Mouse (Mus musculus) frontal cortex, postnatal 10 days (tissue): ENCODE data around the gene Camta1.
A peak's percentile ranks its signal among the peaks of the same experiment; 100 is the strongest.

Experiments
- DNase-seq, 2 experiments: peaks; one replicate each; pipeline ENCODE4 v3.0.0; 2022; ENCODE audit warnings: low spot score in 2 of 2, mixed read lengths in 1 of 2

Gene Camta1

DNA sequence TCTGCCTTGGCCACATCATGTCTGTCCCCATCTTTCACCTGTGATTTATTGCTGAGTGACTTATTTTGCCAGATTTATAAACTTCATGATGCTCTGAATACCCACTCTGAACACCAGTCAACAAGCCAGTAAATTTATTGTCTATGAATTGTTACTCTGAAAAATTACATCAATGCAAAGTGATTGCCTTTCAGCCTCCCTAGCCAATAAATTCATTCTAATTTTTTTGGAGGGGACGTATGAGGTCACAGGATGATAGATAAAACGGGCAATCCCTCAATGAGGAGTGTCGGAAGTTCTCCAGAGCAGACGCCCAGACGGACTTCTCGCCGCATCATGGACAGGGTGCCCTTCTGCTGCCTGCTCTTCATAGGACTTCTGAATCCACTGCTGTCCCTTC, 864.9 kb downstream of the Camta1 start, which contains the start of gene Uts2:
TSS of gene Uts2 (plus strand) at position 301 of the 400 bp plus-strand sequence.
- no peak for DNase-seq

DNA sequence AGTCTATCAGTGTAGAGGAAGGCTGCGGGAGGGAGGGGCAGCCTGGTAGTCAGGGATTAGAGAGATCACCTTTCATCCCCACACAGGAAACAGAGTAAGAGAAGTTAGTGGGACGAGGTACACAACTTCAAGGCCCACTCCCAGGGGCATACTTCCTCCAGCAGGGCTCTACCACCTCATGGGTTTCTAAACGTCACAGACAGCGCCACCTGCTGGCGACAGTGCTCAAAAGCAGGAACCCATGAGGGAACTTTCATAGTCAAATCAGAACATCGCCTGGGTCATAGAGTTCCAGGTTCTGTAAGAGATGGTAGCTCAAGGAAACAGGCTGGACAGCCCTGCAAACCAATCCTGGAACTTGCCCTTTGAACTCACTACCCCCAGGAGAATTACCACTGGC, 871.5 kb downstream of the Camta1 start:
- no peak for DNase-seq

DNA sequence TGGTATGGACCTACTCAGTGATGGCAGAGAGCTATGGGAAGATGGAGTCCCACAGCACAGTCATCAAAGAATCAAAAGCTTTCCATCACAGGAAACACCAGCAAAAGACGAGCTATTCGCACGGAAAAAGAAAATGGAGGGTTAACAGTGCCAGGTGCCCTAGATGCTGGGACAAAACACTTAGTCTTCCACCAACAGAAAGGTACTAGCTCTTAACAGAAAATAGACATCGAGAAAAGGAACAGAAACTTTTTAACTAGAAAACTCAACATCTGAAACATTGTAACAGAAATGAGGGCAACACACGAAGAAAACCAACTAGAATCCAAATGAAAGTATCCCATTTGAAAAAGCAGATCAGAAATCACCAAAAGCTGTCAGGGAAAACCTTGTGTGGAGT, 881.5 kb downstream of the Camta1 start:
- no peak for DNase-seq

DNA sequence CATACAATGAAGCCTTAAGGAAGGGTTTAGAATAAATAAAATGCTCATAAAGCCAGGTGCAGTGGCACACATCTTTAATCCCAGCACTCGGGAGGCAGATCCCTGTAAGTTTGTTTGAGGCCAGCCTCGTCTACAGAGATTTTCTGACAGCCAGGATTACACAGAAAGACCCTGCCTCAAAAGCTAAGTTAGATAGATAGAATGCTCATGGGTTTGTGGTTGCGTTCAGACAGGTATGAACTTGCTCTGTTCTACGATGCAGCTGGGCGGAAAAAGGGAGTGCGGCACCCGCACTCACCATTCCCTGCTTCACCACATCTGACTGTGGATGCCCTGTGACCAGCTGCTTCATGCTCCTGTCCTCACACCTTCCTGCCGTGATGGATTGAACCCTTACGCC, 882.2 kb downstream of the Camta1 start:
- no peak for DNase-seq

DNA sequence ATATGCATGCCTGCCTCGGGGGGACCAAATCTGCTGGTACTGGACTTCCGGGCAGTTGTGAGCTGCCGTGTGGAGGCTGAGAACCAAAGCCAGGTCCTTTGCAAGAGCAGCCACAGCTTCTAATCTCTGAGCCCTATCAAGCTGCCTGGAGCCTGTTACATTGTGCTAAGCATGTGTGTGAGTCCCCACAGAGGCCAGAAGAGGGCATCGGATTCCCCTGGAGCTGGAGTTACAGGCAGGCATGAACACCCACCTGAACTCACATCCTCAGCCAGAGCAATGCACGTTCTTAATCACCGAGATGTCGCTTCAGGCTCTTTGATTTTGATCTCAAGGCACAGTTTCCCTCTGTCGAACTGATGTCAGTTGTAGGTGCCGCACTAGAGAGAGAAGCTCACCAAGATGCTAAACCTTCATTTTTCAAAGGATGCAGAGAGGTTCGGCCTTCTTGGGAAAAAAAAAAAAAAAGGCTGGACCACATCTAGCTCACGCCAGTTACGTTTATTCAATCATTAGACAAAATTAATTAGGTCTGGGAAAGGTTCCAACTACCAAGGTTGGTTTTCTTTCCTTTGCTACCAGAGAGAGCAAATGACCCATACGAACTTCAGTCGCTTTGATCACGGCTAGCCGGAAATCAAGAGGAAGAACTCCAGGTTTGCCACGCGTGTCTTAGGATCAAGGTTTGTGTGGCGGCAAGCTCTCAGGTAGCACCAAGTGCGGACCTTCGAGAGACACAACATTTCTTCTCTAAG, 883.3 kb downstream of the Camta1 start:
- DNase-seq, result no peak

DNA sequence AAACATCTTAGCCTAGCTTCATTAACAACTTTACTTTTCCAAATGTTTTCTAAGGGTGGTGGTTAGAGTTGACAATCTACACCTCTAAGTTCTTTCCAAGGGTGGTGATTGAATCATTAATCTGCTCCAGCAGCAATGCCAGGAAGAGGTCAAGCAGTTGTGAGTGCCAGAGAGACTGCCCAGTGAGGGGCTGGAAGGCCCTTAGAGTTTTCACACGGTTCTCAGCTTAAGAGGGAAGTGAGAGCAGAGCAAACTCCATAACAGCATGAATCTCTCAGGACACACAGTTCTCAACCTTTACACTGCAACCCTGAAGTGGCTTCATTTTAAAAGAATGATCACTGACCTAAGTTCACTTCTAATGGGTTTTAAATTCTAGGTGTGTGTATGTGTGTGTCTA, 886.5 kb downstream of the Camta1 start:
- no peak for DNase-seq

DNA sequence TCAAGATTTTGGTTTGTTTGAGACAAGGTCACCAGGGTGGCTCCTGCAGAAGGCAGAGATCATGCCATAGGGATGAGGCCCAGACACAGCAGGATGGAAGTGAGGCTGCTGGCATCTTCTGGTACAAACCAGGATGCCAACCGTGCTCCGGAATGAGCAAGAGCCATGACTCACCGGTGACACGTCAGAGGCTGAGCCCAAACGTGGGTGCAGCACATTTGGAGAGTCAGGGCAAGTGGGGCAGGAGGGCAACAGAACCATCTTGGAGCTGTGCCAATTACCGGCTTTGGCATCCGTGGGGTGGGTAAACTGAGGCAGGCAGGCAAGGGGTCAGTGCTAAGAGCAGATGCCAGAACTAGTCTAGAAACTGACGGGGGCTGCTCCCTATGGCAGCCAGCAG, 888.4 kb downstream of the Camta1 start:
- no peak for DNase-seq

DNA sequence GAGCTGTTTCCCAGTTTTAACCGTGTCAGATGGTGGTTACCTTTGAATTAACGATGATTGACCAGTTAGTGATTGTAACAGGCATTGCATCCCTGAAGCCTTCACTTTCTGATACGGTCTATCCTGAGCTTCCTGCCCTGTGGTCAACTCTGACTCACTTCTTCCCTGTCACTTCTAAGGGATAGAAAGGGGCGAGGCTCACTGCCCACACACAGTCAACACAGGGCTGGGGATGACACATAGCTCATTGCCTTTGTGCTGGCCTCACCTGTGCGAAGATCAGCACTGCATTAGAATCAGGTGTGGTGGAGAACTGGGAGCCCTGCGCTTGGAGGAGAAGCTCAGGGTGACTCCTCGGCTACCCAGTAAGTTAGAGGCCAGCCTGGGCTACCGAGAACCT, 892.7 kb downstream of the Camta1 start:
- no peak for DNase-seq

DNA sequence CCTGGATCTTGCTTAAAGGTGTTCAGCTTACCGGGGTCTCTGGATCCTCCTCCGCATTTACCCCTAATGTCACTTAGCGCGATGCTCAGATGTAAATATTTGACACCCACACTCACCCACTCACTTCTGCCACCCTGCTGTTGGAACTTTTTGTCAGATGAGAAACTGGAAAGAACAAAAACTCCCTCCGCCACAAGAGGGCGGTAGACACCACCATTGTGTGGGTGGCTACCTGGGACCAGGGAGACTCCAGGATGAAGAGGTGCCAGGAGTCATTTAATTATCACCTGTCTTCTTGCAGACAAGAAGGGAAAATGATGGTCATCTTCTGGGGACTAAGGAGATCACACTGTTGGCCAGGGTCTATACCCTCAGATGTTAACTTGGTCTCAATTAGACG, 895.1 kb downstream of the Camta1 start:
- peak in 1 of 2 experiments; percentile 42 for DNase-seq

DNA sequence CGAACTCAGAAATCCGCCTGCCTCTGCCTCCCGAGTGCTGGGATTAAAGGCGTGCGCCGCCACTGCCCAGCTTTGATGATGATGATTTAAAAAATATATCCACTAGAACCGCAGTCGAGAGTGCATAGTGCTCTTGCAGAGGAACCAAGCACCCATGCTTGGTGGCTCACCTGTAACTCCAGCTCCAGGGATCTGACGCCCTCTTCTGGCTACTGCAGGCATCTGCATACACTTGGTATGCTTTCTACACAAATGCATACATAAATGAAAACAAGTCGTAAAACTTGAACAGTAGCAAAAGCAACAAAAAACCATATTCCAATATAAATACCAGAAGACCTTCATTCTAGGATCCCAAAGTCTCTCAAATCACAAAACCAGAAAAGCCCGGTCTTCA, 896.1 kb downstream of the Camta1 start:
- DNase-seq, result no peak

DNA sequence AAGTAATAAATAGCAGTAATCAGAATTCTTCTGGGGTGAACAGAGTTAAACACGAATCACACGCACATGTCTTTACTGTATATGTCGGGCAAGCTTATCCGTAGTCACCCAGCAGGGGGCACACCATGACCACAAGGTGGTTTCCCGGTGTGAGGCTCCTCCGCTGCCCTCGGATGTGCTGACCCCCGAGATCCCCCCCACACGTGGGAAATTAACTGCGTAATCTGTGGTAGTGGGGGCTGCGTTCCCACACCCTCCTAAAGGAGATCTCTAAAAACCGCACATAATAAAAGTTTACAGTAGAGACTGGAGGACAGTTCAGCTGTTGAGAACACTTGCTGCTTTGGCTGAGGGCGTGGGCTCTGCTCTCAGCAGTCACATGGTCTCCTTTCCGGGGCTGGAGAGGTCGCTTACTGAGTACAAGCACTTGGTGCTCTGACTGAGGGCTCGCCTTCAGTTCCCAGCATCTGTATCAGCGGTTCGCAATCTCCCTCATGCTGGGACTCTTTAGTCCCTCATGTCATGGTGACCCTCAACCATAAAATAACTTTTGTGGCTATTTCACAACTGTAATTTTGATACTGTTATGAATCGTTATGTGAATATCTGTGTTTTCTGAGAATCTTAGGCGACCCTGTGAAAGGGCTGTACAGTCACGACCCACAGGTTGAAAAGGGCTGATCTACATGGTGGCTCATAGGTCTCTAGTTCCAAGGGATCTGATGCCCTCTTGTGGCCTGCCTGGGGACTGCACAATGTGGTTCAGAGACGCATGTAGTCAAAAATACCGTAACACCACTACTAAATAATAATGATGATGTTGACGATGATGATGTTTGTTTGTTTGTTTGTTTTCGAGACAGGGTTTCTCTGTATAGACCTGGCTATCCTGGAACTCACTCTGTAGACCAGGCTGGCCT, 896.8 kb downstream of the Camta1 start:
- peak; percentile 62 to 75 for DNase-seq

DNA sequence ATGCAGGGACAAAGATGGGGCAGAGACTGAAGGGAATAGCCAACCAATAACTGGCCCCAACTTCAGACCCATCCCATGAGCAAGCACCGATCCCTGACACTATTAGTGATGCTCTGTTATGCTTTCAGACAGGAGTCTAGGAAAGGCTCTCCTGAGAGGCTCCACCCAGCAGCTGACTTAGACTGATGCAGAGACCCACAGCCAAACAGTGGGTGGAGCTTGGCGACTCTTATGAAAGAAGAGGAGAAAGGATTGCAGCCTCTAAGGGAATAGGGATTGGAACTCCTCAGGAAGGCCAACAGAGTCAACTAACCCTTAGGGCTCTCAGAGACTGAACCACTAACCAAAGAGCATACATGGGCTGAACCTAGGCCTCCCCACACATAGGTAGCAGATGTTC, 898.0 kb downstream of the Camta1 start:
- DNase-seq, result no peak

DNA sequence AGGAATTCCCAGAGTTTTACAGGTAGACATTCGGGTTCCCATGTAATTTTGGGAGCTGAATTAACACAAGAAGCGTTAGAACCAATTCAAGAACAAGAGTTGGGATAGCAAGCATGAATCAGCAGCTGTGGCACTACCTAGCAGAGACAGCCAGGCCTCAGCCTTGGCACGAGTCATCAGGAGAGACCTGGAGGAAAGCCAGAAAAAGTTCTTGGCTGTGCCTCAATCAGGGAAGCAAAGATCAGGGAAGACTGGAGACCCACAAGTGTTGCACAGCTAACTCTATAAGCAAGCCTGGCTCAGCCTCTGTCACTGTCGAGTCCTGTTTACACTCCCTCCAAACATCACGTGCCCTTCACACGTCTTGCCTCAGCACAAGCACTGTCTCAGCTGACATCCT, 899.4 kb downstream of the Camta1 start:
- DNase-seq, result no peak

DNA sequence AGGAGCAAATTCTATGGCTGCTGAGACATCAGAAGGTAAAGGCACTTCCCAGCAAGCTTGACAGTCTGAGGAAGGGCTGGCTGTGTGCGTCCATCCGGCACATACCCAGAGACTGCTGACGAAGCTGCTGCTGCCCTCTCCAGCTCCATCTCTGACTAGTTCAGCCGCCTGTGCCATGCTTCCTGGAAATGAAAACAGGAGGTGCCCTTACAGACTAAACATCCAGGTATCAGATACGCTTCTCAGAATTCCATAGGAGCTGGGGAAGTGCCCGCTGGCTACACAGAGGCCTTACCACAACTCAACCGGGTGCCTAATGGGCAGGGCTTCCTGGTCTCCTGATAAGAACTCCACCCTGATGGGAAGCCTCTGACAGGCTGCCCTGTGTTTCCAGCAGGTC, 903.1 kb downstream of the Camta1 start:
- no peak for DNase-seq

DNA sequence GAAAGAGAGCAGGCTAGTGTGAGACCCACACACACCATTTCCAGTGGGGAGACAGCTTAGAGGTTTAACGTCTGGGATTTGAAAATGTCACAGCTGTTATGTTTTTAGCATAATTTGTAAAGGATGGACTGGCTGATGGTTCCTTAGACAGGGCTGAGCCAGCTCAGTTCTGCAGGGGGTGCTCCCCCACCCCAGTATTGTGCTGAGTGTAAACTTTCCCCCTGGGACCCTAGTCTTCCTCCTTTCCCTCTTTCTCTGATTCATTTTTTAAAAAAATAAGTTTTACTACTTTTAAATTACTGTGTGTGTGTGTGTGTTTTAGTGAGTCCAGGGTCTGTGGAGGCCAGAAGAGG, 904.6 kb downstream of the Camta1 start:
- DNase-seq, result no peak

DNA sequence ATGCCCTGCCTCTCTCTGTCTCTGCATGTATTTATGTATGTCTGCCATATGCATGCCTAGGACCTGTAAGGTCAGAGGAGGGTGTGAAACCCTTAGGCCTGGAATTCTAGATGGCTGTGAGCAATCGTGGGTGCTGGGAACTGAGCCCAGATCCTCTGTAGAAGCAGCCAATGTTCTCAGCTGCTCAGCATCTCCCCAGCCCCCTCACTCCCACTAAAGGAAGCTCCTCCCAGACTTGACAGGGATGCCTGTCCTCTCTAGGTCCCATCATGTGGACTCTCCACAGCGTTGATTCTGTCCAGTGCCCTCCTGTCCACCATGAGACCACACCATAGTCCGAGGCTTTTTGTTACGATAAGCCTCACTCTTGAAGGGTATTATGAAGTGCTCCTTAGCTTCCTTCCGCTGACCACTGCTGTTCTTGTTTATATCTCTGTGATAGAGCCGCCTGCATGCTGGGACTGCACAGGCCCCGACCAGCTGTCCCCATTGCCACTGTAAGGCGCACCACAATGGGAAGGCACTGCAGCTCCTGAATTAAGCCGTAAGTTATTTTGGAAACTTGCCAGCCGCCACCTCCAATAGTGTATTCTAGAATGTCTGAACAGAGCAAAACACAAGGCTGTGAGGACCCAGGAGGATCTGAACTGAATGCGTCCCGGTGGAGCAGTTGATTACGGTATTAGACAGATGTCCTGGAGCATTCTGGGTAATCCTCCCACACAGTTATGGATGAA, 905.1 kb downstream of the Camta1 start:
- DNase-seq, result no peak

DNA sequence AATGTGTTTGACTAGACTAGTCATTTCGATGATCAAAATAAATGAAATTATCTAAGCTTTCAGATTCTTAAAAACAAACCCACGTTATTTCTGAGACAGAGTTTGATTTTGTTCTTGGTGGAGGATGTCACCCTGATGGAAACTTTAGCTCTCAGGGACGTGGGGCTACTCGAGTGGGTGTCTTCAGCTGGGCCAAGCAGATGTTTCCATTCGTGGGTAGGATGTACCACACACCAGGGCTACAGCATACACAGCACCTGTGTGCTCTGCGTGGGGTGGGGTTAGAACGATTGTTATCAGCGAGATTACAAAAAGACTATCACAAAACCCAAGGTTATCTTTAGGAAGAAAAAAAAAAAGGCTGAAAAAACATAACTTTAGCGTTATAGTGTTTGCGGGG, 910.7 kb downstream of the Camta1 start:
- no peak for DNase-seq

DNA sequence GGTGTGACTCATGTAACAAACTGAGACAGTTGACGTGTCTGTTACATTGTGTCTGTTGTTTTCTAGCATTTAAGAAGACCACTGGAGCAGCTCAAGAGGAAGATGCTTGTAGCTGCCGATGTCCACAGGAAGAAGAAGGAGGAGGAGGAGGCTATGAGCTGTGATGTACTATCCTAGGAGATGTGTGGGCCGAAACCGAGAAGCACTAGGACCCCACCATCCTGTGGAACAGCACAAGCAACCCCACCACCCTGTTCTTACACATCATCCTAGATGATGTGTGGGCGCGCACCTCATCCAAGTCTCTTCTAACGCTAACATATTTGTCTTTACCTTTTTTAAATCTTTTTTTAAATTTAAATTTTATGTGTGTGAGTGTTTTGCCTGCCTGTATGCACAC, 917.0 kb downstream of the Camta1 start:
- no peak for DNase-seq

DNA sequence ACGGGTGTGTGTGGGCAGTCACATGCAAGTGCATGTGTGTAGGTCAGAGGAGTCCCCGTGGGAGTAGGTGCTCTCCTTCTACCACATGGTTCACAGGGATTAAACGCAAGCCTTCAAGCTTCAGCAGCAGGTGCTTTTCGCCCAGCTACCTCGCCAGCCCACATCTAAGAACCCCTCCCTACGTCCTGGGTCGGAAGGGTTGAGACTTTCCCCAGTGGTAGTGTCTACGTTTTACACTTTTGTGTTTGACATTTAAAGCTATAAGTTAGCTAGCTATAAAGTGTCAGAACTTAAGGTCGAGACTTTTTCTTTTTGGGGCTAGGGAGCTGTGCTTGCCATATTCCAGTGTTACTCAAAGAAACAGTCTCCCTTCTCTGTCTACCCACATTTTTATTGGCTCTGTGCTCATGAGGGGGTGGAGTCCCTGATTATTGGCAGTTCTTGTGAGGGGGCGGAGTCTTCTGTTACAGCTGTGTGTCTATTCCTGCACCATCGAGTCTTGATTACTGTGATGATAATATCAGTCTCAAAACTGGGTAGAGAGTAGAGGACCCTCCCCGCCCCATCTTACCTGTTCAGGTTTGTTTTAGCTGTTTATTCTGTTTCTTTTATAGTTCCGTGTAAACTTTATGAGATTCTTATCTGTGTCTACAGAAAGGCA, 921.6 kb downstream of the Camta1 start:
- no peak for DNase-seq

DNA sequence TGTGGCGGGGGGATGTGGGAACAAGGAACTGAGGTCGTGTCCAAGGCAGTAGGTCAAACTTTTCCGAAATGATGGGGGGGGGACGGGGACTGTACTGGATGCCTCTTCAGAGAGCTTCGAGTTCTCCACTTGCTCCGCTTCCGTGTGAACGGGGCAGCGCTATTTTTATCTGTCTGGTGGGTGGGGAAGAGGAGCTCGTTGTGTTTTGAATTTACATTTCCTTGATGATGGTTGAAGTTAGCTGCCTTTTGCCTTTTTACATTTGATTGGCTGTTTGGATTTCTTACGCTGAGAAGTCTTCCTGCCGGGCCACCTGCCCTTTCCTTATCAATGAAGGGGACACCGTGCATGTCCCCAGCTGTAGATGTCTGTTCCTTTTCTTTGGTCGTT, 923.6 kb downstream of the Camta1 start:
- no peak for DNase-seq

DNA sequence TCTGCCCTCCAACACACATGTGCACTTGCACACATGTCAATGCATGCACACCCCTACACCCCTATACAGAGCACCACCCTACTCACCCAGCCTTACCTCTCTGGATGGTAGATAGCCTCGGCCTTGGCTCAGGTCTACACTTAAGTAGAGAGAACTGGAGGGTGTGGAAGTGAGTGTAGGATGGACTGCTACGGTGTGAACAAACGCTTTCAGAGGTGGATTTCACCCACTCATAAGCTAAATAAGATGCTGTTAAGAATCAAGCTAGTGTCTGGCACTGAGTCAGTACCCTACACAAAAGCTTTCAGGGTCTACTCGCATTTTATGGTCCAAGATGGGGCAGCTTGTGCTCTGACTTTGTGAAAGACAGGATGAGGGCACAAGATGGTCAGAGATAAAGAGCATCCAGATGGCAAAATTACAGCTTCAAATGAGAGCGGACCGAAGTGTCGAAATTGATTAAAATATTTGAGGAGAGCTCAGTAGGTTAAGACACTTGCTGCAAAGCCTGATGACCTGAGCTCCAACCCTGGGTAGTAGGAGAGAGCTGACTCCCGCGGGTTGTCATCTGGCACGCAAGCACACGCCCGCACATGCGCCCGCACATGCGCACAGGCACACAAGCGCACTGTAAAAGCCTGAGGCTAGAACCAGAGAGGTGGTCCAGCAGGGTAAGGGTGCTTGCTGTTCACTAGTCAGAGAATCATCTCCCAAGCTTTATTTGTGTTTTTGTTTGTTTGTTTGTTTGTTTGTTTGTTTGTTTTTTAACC, 924.2 kb downstream of the Camta1 start:
- DNase-seq, result peak in 1 of 2 experiments; percentile 25
